Comparison of ENCODE assay signal across 8 mouse cellular contexts in genomic region chr17:43606704-43607103, GRCm38 (mm10). TPM values are rescaled to one million over a fixed set of nuclear protein-coding genes. Genes with fewer than 3 reads are reported as not detected.
DNase-seq lines count a peak whose midpoint lies in the region; ATAC-seq and TF ChIP-seq lines count a peak whose summit lies in the region.

No protein-coding gene starts in this region.

- no peaks in the 10 kb centered on the region for H3K36me3 ChIP-seq in midbrain, embryonic 11.5 days (ENCODE audit: control insufficient read depth, insufficient read depth, low read length)
- H3K36me3 ChIP-seq in midbrain, embryonic 13.5 days = no peaks in the 10 kb centered on the region
- no peaks in the 10 kb centered on the region for H3K36me3 ChIP-seq in liver, adult 2 months (ENCODE audit: control insufficient read depth, insufficient read depth, low read length)

- 12% methylated on average over 3 of the region's 3 CpGs for WGBS in midbrain, embryonic 11.5 days
- 11% methylated on average over 3 of the region's 3 CpGs for WGBS in midbrain, embryonic 13.5 days
- 10% methylated on average over 3 of the region's 3 CpGs for WGBS in liver, adult 2 months

- peak; percentile 98 for DNase-seq in midbrain, embryonic 11.5 days (ENCODE audit: low spot score, missing footprints)
- DNase-seq in c-Kit-positive CD71-positive TER-119-positive erythroid progenitor cells, embryonic 14.5 days (ENCODE audit: low spot score) = peak; percentile 44
- peak; percentile 27 to 86 for DNase-seq in frontal cortex, adult 2 months (ENCODE audit: extremely low spot score in 1 of 2, low spot score in 1 of 2)
- DNase-seq in kidney, adult 8-10 months = peak; percentile 51 to 86
- DNase-seq in liver, adult 2 months (ENCODE audit: extremely low read depth, low read depth, low spot score) = peak; percentile 40
- DNase-seq in ovary, postnatal 36 days (ENCODE audit: low spot score) = peak; percentile 67
- peak; percentile 67 for DNase-seq in thymus, postnatal 25 days

- H3K27ac ChIP-seq in midbrain, embryonic 11.5 days (ENCODE audit: low read depth, low read length) = no peak overlapping the region
- H3K27ac ChIP-seq in midbrain, embryonic 13.5 days = no peak overlapping the region
- H3K27ac ChIP-seq in liver, adult 2 months (replicated peaks; ENCODE audit: insufficient read depth, low read depth, low read length) = no peak overlapping the region

- H3K27me3 ChIP-seq in midbrain, embryonic 11.5 days (ENCODE audit: control insufficient read depth, insufficient read depth, low read length) = no peaks in the 10 kb centered on the region
- no peaks in the 10 kb centered on the region for H3K27me3 ChIP-seq in midbrain, embryonic 13.5 days
- H3K27me3 ChIP-seq in liver, adult 2 months (ENCODE audit: control insufficient read depth, insufficient read depth, low read length) = no peaks in the 10 kb centered on the region

- H3K9ac ChIP-seq in midbrain, embryonic 11.5 days (ENCODE audit: low read length) = no peak overlapping the region
- no peak overlapping the region for H3K9ac ChIP-seq in midbrain, embryonic 13.5 days (replicated peaks)
- H3K9ac ChIP-seq in liver, adult 2 months (ENCODE audit: low read depth, low read length) = no peak overlapping the region

- no peaks in the 10 kb centered on the region for H3K9me3 ChIP-seq in midbrain, embryonic 11.5 days (ENCODE audit: control insufficient read depth, low read length)
- H3K9me3 ChIP-seq in midbrain, embryonic 13.5 days = no peaks in the 10 kb centered on the region

- 0 out of 2 replicates have a peak, but pooled peaks have one; percentile 24 for ATAC-seq in midbrain, embryonic 11.5 days (ENCODE audit: low FRiP score)
- ATAC-seq in midbrain, embryonic 13.5 days = no peak

- no peaks in the 10 kb centered on the region for H3K4me1 ChIP-seq in midbrain, embryonic 11.5 days (ENCODE audit: control insufficient read depth, insufficient read depth, low read length)
- no peaks in the 10 kb centered on the region for H3K4me1 ChIP-seq in midbrain, embryonic 13.5 days (replicated peaks)
- no peaks in the 10 kb centered on the region for H3K4me1 ChIP-seq in liver, adult 2 months (ENCODE audit: control insufficient read depth, insufficient read depth, low read length)

- H3K4me2 ChIP-seq in midbrain, embryonic 11.5 days = no peak overlapping the region
- H3K4me2 ChIP-seq in midbrain, embryonic 13.5 days (replicated peaks) = no peak overlapping the region

- H3K4me3 ChIP-seq in midbrain, embryonic 11.5 days (ENCODE audit: low read depth, low read length) = no peak overlapping the region
- H3K4me3 ChIP-seq in midbrain, embryonic 13.5 days (replicated peaks) = no peak overlapping the region
- no peak overlapping the region for H3K4me3 ChIP-seq in liver, adult 2 months (ENCODE audit: insufficient read depth, low read depth, low read length)

- peak; percentile 94 for TF ChIP-seq CTCF in liver, adult 2 months (IDR thresholded peaks at IDR 0.05; ENCODE audit: low read depth, low read length)

- H3K79me2 ChIP-seq in liver, adult 2 months (ENCODE audit: control insufficient read depth, insufficient read depth, low read length) = no peaks in the 10 kb centered on the region

- no peak for TF ChIP-seq POLR2A in liver, adult 2 months (IDR thresholded peaks at IDR 0.05; ENCODE audit: extremely low read depth, insufficient read depth, low read length)

RNA-seq across cellular contexts. Expression of gene Tdrd6, which starts 23.4 kb away (rescaled TPM):
- not detected in 2 replicates for polyA plus RNA-seq in midbrain, embryonic 11.5 days (2014; fragmentation: Nextera tagmentation; extraction: Ambion mirVana)
- 0.30 and 0.59 TPM in 2 replicates for polyA plus RNA-seq in midbrain, embryonic 13.5 days (2015; fragmentation: Nextera tagmentation; extraction: Ambion mirVana)
- polyA plus RNA-seq in frontal cortex, adult 2 months (2012; rRNA removed) = 1.2 and 2.0 TPM in 2 replicates
- not detected in 2 replicates for total RNA-seq in liver, adult 2 months (2014; rRNA removed)
- polyA plus RNA-seq in liver, adult 2 months (2012; rRNA removed) = not detected in 2 replicates

RNA-seq across cellular contexts. Expression of gene Pla2g7, which starts 38.8 kb away (rescaled TPM):
- polyA plus RNA-seq in midbrain, embryonic 11.5 days (2014; fragmentation: Nextera tagmentation; extraction: Ambion mirVana) = 3.7 and 4.0 TPM in 2 replicates
- polyA plus RNA-seq in midbrain, embryonic 13.5 days (2015; fragmentation: Nextera tagmentation; extraction: Ambion mirVana) = 7.3 and 8.2 TPM in 2 replicates
- 143 and 150 TPM in 2 replicates for polyA plus RNA-seq in frontal cortex, adult 2 months (2012; rRNA removed)
- total RNA-seq in liver, adult 2 months (2014; rRNA removed) = 2.0 and 2.1 TPM in 2 replicates
- polyA plus RNA-seq in liver, adult 2 months (2012; rRNA removed) = 0.50 and 0.86 TPM in 2 replicates

Comparison
In these comparisons a context has a peak if more than half of its experiments do, and no peak if none do; other contexts are left out.
1. DNase-seq: peak in every context shown above with its lines; median percentile 98 in midbrain, embryonic 11.5 days; 68 in kidney, adult 8-10 months; 67 in ovary, postnatal 36 days; 67 in thymus, postnatal 25 days; 56 in frontal cortex, adult 2 months; 44 in c-Kit-positive CD71-positive TER-119-positive erythroid progenitor cells, embryonic 14.5 days; 40 in liver, adult 2 months.
2. RNA of gene Pla2g7, which starts 38.8 kb away (polyA plus RNA-seq): 143 to 150 TPM in frontal cortex, adult 2 months; 7.3 to 8.2 TPM in midbrain, embryonic 13.5 days, 3.7 to 4.0 TPM in midbrain, embryonic 11.5 days and 0.50 to 0.86 TPM in liver, adult 2 months; every median in the first group is over 10 times any median in the second.